Mouse (Mus musculus) thymus, postnatal 25 days (tissue): ENCODE data around the gene Vmn2r120.
"Not testable (repeated sequence)": the region's sequence is repeated elsewhere in the genome, so short reads cannot be mapped to it uniquely, and the experiment has no call there.

ENCODE experiments used
- DNase-seq: peaks from one replicate; pipeline ENCODE4 v3.0.0; 2022

Vmn2r120 gene

DNA sequence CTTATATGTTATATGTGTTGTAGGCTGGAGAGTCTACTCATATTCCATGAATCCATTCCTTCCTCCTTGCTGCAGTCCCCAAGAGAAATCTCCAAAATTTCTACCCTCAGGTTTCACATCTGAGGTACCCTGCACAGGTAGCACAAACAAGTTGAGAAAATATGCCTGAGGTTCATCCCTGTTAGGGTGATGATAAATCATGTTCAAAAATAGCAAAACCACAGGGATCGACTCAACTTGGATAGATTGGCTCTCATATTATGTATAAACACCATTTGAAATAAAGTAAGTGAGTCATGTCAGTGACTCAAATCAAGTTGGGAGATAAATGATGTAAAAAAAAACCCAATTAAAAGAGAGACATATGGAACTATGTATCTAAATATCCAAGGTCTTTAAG lies at the start of gene Vmn2r120:
Gene Vmn2r120, minus strand, starts transcription at position 101 of the 400 bp plus-strand sequence.
- DNase-seq = no peak

- DNase-seq = not testable (repeated sequence)
Observed at GRCm38 (mm10) chr17:57587273-57587672, 42.0 kb upstream of the Vmn2r120 start.

DNA sequence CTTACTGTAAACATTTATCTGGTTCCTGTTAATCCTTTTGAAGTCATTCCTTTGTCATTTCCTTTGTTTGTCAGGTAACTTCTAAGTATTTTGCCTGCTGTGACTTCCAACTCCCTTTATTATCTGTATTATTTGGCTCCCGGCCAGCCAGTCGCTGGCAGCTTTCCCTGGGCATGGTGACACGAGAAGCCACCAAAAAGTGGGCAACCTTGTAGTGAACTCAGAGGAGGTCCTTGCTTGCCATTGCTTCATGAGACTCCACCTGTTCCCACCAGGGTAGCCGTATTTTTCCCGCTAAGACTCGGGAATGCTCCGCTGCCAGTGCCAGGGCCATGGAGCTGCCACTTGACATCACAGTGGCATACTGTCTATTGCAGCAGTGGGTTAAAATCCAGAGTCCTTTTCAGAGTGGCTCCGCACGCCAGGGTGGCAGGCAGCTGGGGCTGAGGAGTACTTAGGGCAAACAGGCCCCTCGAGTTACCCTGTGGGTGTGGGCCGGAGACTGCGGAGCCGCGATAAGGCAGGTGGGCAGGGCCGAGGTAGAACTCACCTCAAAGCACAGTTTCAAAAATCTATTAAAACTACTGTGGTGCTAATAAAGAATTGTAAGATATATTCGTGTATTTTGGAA lies 28.9 kb upstream of the Vmn2r120 start:
- DNase-seq = no peak
